Mouse (Mus musculus) thymus, postnatal 25 days (tissue): ENCODE results near the gene Wipf3.

ENCODE experiments used
- DNase-seq: peaks from one replicate; pipeline ENCODE4 v3.0.0; 2022

Wipf3 gene

DNA sequence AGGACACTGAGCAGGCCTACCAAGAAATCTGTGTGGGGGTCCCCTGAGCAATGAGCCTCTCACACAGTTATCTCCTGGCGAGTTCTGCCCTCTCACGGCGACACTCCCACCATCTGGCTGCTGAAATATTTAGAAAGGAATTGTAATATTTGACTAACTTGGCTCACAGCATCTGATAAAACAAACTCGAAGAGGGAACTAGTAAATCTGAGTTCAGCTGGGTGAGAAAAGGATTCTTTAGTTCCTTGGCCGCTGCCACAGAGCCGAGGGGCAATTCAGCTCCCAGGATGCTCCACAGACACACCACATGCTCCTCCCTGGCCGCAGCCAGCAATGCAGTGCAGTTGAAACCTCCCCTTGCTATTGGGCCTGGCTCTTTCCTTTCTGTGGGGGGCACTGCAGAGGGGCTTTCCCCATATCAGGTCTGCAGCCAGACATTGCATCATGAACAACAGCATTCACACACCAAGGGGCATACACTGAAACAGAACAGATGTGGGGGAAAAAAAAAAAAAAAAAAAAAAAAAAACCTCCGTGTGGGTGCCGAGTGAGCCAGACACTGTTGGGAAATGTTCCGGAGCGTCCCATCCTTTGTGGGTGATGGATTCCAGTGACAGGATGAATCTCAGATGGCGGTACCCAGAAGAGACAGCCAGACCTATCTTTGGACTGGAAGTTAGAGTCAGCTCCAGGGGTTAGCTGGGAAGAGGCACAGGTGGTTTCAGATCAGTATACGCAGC is 3.6 kb downstream of the Wipf3 start:
- DNase-seq: no peak

DNA sequence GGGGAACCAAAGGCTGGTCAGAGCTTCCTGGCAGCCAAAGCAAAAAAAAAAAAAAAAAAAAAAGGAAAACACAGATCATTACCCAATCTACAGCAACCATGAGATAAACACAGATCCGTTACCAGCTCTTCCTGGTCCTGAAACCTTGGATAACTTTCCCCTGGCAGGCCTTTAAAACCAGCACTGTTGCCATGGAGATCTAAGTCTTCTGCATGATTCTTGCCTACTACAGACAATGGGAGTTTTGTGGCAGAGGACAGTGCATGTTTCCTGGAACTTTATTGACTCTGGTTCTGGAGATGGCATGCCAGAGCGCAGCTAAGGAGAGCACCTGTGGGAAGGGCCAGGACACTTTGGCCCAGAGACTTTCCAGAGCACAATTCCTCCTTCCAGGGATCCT is 4.8 kb downstream of the Wipf3 start:
- no peak for DNase-seq

DNA sequence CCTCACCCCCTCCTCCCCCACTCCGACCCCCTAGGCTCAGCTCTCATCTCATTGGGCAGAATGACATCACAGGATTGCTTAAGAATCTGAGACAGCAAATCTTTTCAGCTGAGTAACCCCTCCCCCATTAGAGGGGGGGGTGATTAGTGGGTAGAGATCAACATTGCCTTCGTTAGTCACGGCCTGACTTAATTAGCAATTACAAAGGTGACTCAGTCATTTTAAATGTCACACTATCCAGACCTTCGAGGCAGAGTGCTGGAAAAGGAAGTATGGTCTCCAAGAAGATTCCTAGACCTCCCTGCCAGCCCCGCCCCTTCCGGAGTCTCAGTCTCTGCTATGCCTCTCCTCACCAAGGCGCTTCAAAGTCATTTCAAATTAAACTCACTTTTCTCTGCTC is 6.3 kb downstream of the Wipf3 start:
- no peak for DNase-seq

DNA sequence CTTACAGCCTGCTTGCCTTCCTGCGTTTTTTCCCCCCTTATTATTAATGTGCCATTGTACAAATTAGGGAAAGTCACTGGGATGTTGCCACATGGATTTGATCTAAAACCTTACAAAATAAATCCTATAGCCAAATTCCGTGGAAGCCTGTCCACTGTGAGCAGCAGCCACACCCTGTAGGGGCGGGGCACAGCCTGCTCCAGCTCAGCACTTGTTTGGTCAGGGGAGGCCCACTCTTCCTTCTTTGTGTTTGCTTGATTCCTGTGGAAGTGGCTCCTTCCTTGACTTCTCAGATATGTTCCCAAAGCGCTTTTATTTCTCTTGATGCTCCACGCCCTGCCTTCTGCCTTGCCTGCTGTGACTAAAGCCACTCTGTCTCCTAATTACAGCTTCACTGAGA is 6.9 kb downstream of the Wipf3 start:
- DNase-seq: no peak

DNA sequence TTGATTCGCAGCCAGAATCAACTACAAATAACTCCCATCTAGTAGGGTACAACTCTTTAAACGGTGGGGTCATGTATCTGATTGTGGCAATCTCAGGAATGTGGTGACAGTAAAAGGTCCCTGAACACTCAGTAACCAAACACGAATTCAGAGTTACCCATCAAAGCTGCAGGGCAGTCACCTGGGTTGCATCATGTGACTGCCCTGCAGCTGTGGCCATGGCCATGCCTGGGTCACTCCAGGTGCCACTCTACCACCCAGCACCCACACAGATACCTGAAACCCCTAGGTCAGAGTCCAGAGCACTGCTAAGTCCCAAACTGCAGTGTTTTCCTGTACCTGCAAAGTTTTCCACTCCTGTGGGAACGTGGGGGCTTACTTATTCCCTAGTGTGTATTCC is 9.1 kb downstream of the Wipf3 start:
- no peak for DNase-seq

DNA sequence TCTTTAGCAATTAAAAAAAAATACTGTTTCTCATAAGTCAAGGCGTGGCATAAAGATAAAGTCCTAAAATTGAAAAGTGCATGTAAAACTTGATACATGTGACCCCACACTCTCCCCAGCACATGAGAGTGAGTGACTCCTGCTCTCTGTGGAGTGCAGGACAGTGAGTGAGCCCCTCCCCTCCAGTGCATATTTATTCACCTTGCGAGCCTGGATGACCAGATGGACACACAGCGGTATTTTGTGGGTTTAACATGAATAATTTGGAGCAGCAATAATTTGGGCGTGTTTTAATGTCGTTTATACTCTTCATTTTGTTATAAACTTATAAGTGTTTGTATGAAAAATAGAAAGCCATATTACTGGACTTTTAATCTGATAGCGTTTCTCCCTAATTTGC is 11.3 kb downstream of the Wipf3 start:
- DNase-seq: no peak

DNA sequence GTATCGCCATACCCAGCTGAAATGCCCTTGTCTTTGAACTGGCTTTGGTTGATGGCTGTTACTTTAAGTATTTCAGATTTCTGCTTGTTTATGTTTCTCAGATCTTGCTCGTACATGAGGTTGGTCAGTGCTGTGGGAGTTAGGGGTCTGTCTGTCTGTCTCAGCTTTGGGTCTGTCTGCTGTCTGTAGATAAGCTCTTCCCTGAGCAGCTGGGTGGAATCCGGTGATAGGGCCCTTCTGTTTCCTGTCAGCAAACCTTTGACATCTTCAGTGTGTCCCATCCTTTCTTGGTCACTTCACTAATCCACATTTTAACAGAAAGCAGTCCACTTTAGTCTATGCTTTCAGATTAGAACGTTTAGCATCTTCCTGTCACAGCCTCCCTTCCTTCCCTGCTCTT is 14.3 kb downstream of the Wipf3 start:
- no peak for DNase-seq

DNA sequence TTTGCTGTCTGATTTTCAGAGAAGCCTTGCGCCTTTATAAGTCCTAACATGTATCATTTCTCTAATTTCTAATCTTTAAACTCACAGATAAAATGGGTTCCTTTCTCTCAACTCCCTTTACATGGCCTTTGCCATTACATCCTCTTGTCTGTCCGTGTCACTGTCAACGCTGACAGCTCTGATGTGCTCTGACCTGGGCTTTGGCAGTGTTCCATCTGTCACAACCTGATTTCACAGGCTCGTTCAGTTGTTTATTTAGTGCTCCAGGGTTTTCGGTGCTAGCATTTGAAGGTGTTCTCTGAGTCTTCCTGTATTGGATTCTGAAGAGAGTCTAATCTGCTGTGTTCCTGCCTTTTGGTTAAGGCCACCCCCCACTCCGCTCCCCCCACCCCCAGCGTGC is 14.7 kb downstream of the Wipf3 start:
- DNase-seq: no peak

DNA sequence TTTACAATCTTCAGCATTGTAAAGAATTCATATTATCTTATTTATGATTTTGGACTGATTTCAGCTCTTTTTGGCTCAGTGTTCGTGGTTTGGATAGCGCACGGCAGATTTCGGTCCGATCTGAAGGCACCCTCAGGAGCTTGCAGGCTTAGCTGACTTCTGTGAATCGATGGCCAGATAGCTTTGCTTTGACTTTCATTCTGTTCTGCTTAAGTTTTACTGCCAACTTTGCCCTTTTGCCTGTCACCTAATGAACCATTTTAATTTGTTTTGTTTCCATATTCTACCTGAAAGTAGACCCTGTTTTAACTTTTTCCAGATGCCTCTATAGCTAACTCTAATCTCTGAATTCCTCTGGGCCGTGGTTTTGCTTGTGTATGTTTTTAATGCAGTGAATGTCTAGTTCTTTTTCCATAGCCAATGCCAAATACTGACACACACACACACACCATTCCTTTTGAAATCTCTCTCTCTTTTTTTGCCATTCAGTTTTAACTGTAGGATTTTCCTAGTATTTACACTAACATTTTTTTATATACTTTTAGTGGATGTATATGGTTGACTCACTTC is 15.9 kb downstream of the Wipf3 start:
- no peak for DNase-seq

DNA sequence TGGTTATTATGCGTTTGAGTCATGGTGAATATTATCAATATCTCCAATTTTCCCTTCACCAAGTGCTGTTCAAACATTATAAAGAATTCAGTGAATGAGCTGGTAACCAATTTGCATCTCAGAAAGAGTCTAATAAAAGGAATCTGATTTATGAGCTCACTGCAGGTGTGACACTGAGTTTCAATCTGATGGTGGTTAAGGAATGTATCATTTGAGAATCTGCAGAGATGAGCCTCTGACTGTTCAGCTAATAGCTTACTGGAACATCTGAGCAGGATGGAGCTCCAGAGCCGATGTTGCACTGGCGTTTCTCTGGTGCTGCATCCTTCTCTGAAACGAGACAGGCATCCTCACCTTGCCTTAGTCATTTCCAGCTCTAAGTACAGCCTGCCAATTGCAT is 17.9 kb downstream of the Wipf3 start:
- DNase-seq: no peak

DNA sequence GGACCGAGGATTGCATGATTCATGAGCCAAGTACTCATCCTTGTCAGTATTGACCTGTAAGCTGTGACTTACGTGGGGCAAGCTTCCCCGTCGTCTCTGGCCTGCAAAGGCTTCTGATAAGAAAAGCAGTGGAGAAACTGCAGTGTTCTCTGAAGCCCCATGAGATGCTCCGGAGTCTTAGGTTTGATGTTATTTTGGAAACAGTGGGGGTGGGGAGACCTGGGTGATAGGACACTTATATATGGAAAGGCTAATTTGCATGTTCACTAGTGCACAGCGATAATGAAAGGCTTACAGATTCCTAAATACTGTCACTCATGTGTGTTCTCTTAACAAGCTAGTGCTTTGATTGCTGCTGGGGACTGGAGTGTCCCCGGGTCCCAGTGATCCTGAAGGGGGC is 30.3 kb downstream of the Wipf3 start:
- DNase-seq: no peak

DNA sequence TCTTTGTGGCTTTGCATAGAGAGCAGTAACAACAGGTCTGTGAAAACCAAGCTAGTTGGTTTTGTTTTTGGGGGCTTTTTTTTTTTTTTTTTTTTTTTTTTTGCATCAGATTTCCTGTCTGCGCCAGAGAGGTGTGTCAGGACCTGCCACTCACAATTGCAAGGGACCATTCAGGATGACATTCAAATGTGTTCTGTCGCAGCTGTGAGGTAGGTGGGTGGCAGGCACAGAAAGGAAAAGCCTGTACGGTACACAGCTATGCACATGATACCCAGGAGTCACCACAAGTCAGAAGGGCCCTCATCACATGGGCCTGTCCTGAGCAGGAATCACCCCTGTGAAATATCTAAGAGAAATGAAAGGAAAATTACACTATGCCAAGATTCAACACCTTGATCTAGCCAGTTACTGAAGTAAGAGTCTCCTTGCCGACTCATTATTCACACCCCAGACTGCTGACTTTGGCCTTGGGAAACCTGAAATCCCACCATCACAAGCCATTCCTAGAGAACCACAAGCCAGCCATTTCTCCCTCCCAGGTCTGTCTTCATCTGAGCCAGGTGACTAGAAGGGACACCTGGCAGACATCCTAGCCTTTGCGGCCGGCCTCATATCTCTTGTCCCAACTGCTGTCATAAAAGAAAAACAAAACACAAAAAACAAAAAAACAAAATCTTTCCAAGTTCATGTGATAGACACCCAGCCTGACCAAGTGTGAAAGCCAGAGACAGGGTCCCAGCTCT is 30.9 kb downstream of the Wipf3 start:
- no peak for DNase-seq

DNA sequence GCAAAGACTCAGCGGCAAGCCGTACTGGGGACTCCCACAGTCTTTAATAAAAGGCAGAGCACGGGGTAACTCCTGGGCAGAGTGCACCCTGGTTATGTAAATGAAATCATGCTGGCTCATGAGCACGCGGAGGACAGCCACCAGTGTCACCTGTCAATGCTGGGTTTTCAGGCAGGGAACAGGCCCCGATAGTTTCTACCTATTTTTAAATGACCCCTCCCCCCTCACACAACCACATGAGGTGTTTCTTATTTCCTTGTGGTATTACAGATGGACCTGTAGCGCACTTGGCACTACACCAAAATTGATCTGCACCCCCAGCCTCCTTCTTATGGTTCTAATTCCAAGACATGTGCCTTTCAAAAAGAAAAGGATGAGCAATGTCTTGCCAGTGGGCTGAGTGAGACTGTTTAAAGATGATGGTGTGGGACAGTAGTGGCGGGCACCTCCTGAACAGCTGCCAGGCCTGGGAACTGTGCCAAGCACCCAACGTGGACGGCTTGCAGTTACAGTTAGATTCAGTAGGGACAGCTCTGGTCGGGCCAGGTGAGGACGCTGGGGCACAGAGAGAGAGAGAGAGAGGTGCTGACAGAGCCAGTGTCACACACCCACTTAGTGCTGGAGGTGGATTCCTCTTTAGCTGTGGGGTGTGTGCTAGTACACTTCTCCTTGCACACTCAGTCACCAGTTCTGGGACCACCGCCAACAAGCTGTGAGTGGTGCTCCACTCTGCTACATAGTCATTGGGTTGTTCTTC is 31.7 kb downstream of the Wipf3 start:
- no peak for DNase-seq

DNA sequence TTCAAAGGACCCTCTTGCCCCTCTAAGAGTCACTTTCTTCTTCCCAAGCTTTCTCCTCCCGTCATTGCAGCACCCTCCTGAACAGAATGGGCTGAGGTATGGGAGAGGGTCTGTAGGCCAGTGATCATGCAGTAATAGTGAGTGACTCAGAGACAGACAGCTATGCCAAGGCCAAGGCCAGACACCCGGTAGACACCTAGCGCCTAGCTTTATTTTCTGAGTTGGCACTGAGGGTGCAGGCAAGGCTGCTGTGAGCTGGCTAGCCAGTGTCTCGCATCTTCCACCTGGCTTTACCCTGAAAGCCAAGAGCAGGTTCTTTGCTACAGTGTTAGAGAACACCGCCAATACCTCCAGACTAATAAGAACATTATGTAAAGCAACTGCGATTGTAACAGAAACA is 33.4 kb downstream of the Wipf3 start:
- DNase-seq: no peak

DNA sequence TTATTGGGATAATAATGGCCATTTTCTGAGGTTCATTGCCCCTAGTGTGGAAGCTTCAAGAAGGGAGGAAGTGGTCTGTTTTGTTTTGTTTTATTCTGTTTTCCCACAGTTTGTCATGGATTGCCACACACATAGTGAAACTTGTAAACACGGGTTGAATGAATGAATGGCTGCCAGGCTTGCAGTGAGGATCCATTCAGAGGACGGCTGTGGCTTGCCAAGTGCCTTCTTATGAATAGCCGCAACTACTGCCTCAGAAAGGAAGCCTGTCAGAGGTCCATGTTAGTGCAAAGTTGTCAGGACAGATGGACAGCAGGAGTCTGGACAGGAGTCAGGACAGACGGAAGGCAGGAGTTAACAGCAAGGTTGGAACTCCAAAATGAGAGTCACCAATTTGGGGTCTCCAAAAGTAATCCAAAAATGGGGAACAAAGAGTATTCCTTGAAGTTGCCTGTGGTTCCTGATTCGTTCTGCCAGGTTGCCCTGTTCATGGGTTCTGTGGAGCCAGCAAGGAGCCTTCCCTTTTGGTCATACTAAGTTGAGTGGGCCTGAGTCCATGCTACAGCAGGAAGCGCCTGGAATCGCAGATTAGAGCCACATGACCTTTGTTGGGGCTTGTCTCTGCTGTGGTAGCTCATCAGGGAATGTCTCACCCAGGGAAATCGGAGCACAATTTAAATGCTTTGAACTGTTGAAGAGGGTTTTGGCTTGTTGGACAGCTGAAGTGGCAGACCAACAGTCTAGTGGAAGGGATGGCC is 34.5 kb downstream of the Wipf3 start:
- DNase-seq: no peak

DNA sequence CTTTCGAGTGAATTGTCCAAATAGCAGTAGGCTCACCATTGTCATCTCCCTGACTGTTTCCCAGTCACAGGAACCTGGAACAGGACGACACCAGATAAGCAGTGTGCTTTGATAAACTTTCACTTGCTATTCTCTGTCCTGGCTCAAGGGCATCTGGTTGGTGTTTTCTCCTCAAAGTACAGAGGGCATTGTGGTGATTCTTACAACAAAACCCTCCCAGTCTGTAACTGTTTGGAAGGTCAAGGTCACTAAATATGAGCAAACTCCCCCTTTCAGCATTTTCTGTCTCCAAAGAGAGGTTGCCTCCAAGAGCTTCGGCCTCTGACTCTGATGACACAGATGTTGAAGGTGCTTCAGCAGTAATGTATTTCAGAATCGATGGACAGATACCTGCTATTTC is 35.5 kb downstream of the Wipf3 start:
- DNase-seq: no peak

DNA sequence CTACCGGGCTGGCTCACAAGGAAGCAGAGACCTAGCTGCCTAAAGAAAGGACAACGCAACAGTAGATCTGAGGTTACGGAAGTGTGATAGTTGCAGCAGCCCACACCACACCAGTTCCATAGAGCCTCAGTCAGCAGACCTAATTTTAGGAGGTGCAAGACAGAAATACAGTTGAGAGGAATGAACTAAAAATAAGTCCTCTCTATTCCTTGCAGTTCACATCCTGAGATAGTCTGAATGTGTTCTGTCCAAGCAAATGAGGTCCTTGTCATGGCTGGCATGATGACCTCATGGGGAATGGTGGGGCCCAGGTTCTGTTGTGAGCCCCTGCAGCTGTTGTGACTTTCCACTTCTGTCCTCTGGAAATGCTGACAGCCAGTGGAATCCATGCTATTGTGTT is 38.0 kb downstream of the Wipf3 start:
- DNase-seq: no peak

DNA sequence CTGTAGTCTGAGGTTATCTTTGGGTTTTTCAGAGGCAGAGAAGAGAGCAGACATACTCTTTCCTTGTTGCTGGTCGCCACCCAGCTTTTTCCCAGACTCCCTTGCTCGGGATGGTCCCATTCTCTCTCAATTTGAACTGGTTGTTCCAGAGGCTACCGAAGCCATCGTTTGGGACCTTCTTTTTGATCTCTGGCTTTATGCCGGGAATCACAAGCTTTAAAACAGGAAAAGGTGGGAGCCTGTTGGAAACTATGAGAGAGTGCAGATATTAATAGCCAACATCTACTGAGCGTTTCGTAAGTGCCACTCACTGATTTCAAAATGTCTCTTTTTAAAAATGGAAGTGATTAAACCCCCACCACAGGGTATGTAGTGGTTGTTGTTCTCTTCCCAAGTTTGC is 42.5 kb downstream of the Wipf3 start:
- no peak for DNase-seq

DNA sequence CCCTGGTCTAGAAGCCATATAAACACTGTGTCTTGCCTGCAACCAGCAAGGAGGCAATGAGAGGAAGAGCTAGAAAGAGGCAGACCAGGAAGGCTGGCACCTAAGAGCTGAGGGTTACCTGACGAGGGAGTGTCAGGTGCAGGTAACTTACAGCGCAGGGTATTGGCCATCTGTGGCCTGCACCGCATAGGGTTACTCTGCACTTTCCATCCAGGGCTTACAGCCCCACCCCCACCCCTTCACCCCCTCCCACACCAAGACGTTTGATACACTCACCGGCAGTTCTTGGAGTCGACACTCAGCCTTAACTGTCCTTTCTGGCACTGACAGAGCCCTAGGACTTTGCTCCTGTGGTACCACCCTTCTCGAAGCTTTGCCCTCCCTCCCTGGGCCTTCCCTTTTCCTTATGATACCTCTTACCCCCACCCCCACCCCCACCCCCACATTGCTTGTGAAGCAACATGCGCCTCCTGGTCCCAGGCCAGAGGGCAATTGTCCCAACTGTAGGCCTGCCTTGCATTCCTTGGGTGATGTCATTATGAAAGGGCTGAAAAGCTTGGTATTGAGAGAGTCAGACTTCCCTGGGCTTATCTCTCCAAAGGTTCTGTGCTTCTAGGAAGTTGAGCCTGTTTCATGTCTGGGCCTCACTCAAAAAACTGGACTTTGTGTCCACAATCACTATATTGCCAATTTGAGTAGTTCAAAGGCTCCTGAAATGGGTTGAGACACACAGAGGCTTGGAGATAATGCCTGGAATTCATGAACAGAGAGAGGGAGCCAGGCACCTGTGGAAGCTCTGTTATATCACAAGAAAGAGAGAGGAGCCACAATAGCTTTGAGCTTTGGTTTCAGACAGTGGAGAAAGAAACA is 43.7 kb downstream of the Wipf3 start:
- DNase-seq: no peak

DNA sequence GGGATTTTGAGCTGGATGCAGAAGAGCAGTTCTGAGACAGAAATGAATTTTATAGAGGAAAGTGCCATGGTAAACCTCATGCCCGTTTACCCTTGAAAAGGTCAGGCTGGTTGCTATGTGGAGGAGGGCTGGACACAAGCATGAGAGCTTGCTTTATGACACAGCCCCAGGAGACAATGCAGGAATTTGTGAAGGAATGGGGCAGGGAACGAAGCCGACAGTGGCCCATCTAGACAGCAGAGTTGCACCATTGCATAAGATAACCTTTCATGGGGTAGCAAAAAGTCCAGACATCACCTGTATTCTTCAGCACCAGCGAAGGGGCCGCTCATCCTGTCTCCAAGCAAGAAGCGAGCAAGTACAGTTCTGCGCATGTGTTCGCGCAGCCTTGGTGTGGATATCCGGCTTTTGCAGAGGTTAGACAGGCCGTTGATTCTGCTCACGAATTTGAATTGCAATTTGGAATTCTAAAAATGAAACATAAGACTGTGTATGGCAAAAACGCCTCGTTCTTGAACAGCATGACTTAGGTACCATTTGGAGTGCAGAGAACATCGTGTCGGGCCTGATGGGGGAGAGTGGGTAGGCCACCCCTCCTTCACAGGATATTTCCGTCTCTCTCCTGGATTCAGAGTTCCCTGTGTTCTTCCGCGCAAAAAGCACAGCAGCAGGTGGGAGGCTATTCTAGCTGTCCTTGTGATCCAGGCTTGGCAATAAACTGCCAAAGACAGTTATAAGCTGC is 46.7 kb downstream of the Wipf3 start:
- DNase-seq: no peak

DNA sequence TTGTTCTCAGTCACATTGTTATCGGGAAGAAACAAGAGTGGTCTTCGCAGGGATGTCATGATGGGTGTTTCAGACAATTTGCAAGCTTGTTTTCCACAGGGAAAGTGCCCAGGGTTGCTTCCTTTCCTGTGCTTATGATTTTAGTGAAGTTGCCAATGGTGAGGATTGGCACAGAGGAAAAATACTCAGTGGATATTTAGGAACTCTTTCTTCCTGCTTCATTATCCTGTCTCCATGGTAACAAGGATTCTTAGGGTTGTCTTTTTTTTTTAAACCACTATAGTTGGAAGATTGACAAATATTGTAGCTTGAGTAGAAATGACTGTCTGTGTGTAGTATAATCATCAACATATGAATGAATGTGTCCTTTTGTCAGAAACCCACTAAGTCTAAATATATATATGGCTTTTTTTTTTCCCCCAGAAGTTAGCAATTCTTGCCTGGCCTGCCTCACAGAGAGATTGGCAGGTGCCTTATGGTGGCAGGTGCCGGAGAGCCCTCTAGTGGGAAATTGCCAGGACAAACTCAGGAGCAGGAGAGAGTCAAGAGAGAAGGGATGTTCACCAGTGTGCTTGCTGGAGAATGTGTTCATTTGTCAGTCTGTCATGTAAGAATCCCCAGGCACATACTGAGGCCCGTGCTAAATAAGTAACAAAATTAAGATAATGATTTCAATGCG is 49.4 kb downstream of the Wipf3 start:
- no peak for DNase-seq
